Mouse (Mus musculus): ENCODE measurements around the gene Dpm2.

DNA sequence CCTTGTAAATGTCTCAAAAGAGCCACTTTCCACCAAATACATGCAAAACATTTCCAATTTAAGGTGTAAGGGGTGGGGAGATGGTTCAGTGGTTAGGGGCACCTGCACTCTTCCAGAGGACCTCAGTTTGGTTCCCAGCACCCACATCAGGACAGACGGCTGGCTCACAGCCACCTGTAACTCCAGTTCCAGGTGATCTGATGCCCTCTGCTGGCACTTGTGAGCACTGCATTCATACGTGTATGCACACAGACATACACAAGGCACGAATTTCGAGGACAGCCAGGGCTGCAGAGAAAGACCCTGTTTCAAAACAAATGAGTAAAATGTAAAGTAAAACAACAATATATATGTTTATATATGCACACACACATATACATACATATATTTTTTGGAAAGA, 46.9 kb downstream of the Dpm2 start:
- TF ChIP-seq GATA1 (IDR thresholded peaks at IDR 0.05; ENCODE audit: borderline replicate concordance, low read length) (no peak), FLI1 (IDR thresholded peaks at IDR 0.05; ENCODE audit: low read length) (no peak)
